Mouse (Mus musculus): ENCODE data around the gene Tmem104.
A peak's percentile ranks its signal among the peaks of the same experiment; 100 is the strongest.

Tmem104 gene

DNA sequence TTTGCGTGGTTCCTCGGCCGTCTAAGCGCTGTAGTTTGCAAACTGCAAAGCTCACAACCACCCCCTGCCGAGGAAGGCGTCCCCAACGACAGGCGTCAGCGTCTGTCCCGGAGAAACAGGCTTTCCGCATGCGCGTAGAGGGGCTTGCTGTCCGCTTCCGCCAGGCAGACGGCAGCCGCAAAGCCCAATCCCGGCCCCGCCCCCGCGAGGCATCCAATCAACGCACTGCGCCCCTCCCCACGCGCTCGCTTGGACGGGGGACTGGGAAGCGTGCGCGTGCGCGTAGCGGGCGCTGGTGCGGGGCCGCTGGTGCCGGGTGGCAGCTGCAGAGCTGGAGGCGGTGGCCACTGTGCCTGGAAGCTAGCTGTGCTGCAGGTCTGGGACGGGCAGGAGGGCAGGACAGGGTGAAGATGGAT lies at the start of gene Tmem104:
Gene Tmem104 (plus strand): TSS at position 264 of the 416 bp plus-strand sequence.
- peak; percentile 99 for DNase-seq (ENCODE audit: low spot score)

- DNase-seq (ENCODE audit: low spot score): no peak
Observed at GRCm38 (mm10) chr11:115138597-115139262, 48.6 kb upstream of the Tmem104 start.

- no peak for DNase-seq (ENCODE audit: low spot score)
Observed at GRCm38 (mm10) chr11:115141970-115142369, 45.3 kb upstream of the Tmem104 start.

DNA sequence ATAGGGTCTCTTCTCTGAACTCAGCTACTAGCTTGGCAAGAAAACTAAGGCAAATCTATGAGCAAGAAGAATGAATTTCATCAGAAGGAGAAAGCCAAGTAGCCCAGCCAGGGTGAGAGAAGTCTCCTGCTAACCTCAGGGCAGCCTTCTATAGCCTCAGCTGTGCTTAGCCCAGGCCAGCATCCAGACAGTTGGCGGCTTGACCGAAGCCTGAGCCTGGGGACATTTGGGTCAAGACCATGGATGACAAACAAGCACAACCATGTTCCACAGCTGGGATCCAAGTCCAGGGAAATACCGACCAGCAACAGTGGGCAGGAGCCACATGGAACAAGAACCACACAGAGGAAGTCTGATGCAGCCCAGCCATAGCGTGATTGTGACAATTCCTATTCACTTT lies 39.5 kb upstream of the Tmem104 start:
- no peak for DNase-seq (ENCODE audit: low spot score)

DNA sequence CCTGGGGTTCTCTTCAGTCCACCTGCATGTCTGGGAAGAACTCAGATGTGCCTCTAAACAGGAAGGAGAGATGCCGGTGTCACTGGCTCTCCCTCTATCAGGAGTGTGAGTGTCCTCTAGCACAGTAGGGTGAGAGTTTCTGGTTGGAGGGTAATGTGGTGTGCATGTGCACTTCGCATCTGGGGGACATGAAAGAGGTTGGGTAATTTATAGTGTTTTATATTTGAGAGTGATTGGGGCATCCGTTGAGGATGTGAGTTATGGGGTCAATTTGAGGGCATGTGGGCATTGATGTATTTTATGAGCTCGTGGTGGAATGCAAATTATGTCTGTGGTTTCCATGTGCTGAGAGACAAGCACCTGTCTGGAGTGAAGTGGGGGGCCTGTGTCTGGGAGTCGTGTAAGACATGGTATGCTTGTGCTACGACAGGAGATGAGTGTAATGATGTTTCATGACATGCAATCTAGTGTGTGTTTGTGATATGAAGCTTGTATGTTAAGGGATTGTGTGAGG lies 36.5 kb upstream of the Tmem104 start:
- DNase-seq (ENCODE audit: low spot score): no peak

DNA sequence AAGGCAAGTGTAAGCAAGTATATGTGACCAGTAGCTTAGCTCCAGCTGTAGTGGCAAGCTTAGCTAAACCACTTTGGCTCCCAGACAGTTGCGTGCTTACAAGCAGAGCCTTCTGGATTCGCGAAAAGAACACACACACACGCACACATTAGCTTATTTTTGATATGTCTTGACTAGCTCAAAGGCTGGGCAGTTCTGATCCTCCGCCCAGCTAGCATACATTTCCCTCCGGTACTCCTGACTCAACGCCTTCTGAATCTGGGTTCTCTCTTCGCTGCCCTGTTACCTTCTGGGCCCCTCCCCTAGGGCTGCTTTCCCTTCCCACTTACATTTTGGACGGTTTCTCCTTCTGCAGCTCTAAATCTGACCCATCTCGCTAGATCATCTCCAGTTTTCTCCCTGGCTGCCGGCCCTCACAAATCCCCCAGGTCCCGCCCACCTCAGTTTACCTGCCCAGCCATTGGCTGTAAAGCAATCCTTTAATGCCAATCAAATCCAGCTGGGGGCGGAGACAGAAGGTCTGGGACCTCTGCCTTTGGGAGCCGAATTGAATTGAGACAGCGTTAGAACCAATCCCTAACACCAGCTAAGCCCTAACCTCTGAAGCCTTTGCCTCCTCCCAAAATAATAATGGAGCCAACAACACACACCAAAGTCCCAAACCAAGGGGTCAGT lies 35.4 kb upstream of the Tmem104 start:
- DNase-seq (ENCODE audit: low spot score): peak; percentile 55

DNA sequence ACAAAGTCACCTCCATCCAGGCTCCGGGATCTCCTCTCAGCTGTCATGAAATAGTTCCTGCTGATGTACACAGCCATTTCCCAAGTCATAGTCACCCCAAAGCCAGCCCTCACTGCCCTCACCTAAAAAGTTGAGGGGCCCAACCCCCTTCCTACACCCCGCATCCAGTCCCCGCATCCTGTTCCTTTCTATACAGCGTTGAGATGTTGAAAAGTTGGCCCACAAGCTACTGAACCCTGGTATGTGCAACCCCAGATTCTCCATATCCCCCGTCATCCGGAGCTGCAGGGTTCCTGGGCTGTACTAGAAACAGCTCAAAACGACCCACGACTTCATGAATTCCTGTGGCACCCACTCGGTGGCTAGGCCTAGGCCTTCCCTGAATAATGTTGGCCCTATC lies 34.2 kb upstream of the Tmem104 start:
- DNase-seq (ENCODE audit: low spot score): no peak

- peak; percentile 68 for DNase-seq (ENCODE audit: low spot score)
Observed at GRCm38 (mm10) chr11:115153699-115154292, 33.5 kb upstream of the Tmem104 start.

DNA sequence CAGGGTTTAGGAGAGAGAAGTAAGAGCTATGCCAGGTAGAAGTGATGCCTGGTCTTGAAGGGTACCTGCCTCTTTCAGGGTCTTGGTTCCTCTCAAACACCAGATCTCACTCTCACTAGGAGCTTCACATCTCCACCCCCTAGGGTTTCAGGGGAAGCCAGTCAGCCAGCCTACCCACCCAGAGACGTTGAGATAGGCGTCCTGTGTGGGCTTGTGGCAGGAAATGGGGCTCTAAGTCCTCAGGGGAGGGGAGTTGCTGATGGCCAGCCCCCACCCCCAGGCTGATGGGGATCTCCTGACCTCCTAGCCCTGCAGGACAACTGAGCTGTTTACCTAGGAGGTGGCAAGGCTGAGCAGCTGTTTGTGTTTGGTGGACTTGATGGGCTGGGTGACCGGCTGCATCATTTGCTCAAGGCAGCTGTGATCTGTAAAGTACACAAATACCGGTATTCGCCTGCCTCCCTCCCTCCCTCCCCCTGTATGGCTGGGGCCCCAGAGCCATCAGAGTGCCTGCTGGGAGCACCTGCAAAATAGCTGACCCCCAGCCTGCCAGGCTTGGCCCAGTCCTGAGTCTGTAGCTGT lies 32.1 kb upstream of the Tmem104 start:
- DNase-seq (ENCODE audit: low spot score): no peak

DNA sequence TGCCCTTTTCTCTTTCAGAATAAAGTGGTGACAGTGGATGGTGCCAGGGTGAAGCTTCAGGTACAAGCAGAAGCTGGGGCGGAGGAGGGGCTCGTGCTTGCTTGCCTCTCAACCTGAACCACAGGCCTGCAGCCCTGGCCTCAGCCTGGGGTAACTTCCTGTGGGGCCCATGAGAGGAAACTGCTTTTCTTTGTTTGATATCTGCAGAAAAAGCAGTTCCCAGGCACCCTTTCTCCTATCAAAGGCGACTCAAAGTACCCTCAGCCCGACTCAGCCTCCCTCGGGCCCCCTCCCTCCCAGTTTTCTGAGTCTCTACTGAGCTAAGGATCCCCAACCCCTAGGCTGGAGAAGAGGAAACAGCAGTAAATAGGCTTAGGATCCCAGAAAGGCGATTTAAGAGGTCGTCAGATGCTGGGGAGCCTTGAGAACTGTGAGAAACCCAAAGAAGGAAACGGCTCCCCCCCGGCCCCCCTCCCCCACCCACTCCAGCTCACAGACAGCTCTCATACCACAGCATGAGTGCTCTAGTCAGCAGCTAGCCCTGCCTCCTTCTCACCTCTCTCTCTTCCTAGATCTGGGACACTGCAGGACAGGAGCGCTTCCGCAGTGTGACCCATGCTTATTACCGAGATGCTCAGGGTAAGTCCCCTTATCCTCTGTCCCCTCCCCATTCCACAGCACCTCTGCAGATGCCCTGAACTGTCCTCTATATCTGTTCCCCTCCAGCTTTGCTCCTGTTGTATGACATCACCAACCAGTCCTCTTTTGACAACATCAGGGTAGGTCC lies 29.2 kb upstream of the Tmem104 start:
- no peak for DNase-seq (ENCODE audit: low spot score)

- peak; percentile 86 for DNase-seq (ENCODE audit: low spot score)
Observed at GRCm38 (mm10) chr11:115160016-115160797, 27.1 kb upstream of the Tmem104 start.

DNA sequence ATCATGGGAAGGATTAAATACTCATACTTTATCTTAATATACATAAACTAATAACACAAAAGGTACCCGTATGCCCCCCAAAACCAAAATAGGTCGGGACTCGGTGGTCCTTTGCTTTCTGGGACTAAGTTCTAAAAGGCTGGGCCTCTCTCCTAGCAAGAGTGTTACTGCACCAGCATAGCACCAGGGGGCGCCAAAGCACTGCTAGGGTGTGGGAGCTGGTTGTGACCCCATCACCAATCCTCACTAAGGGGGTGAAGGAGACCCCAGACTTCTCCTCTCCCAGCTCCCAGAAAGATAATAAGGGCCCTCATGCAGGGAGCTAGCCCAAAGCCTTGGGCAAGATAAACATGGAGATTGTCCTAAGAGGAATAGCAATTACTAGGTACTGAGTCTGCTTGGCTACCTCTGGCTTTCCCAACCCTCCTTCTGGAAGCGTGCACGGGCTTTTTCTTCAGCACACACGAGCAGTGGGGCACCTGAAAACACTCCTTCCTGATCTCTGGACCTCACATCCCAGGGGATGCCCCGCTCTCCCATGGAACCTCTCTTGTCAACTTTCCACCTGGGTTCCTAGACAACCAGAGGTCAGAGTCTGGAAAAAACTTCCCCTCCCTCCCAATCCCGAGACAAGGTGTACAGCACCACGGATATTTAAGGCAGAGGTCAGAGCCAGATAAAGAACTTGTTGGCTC lies 26.3 kb upstream of the Tmem104 start:
- peak; percentile 88 for DNase-seq (ENCODE audit: low spot score)

DNA sequence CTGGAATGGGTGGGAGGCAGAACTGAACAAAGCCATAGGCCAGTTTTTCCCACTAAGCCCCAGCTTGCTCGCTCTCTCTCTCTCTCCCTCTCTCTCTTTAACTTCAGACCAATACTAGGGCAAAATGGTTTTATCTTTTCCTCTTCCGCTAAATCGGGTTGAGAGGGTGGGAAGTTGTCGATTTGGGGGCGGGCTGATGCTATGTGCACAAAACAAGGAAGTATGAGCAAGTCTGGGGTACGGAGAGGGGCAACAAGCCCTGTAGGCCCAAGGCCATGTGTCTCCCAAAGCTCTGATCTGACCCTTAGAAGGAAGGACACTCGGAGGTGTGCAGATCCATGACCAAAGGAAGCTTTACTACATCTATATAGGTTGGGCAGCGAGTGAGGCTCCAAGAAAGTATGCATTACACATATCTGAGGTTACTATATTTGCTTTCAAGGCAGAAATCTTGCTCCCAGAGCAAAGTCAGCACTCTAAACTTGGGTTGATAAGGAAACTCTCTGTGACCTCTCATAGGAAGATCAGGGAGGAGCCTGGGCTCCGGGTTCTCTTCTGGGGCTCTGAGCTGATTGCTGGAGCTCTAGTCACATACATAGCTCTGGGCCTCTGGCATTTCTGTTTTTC lies 25.6 kb upstream of the Tmem104 start:
- no peak for DNase-seq (ENCODE audit: low spot score)

- no peak for DNase-seq (ENCODE audit: low spot score)
Observed at GRCm38 (mm10) chr11:115162205-115162601, 25.1 kb upstream of the Tmem104 start.

- peak; percentile 97 for DNase-seq (ENCODE audit: low spot score)
Observed at GRCm38 (mm10) chr11:115162832-115163480, 24.3 kb upstream of the Tmem104 start, which contains the start of gene Slc9a3r1. Gene Slc9a3r1, plus strand, starts transcription at chr11:115163341.

- DNase-seq (ENCODE audit: low spot score): no peak
Observed at GRCm38 (mm10) chr11:115163568-115164150, 23.6 kb upstream of the Tmem104 start.

DNA sequence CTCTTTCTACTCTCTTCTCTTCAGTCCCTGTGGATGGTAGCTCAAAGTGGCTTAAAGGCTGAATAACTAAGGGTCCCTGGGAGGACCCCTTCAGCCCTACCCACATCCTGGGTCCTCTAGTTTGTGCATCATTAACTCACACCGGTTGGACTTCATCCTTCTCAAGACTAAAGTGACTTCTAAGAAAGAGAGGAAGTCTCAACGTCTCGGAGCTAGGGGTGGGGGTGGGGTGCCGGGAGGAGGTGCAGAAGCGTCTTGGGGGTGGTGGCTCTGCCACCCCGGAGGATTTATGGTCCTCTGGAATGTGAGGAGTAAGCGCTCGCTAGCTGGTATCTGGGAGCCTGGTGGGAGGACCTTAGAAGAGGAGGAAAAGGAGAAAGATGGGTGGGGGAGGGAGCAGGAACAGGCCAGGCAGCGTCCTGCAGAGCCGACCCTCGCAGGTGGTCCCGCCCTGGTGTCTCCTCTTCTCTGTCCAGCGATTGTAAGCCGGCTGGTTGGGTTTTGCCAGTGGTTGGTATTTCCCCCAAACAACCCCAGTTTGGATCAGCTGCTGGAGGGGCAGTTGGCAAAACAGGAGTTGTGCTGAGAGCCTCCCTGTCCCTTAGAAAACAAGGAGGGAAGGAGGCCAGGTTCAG lies 22.8 kb upstream of the Tmem104 start:
- no peak for DNase-seq (ENCODE audit: low spot score)

GRCm38 (mm10) chr11:115164976-115165374 lies 22.3 kb upstream of the Tmem104 start:
- DNase-seq (ENCODE audit: low spot score): no peak

DNA sequence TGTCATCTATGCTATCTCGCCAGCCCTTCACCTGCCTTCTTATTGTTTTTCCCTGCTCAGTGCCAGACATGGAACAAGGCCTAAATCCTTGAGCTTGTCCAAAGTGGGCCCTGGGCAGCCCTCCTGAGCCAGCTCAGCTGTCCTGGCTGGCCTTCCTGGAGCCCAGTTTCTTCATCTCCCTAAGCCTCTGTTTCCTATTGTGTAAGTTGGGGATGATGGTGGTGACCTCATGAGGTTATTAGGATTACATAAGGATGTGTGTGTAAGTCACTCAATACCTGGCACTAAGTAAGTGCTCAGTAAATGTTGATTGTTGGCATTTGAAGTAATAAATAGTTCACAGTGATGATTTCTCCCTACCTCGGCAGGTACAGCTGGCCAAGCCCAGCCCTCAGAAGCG lies 20.5 kb upstream of the Tmem104 start:
- DNase-seq (ENCODE audit: low spot score): no peak

All from urinary bladder, postnatal 25 days (tissue).